Mouse (Mus musculus): ENCODE measurements around the gene Vsig10.

- TF ChIP-seq POLR2A (IDR thresholded peaks at IDR 0.05; ENCODE audit: insufficient read depth, low read depth, low read length) = no peak
- no peak for TF ChIP-seq CTCF (IDR thresholded peaks at IDR 0.05; ENCODE audit: insufficient read depth, low read depth, low read length)
Measured at GRCm38 (mm10) chr5:117398007-117398550, 79.2 kb downstream of the Vsig10 start.

All from olfactory bulb, adult 2 months (tissue).